Mouse (Mus musculus): ENCODE data around the gene Plxnc1.

Plxnc1 gene

DNA sequence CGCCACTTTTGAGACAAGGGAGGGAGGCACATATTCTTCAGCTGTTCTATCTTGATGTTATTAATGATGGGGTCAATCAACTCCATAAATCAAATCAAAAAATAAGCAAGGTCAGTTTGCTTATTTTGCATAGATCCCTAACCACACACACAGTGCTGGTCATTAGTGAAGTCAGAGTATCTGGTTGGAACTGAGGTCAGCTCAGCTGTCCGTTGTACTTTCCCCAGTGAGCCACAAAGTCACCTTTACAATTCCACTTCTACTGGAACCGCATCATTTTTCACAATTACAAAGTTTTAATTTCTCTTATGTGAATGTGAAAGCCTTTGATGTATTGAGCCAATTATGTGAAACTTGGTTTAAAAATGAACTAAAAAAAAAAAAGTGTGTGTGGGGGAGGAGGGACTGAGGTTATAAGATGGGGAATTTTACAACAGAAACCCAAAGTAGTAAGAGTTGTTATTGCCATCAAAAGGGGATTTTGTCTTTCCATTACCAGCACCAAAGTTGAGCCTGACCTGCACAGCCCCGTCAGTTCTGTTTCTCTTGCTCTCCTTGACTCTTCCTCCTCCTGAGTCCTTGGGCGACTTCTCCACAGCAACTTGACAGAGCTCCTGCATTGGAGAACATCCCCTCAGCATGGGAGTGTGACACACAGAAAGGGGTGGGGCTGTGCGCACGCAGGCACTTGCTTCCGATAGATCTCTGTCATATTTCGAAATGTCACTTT, 80.3 kb downstream of the Plxnc1 start:
- DNase-seq = no peak

DNA sequence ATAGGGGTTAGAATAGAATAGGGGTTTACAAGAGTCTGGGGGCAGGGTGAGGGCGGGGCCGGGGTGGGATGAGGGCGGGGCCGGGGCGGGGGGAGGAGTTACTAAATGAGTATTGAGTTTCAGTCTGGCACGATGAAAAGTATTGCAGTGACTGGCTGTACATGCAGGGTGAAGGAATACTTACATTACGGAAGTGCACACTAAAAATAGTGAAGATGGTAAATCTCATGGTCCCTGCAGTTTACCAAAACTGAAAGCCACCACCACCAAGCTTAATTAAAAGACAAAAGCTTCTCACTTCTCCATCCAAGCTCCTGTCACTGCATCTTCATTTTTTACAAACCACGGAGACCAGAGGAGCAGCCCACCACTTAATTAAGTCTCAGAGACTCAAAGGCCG, 81.4 kb downstream of the Plxnc1 start:
- DNase-seq = no peak

DNA sequence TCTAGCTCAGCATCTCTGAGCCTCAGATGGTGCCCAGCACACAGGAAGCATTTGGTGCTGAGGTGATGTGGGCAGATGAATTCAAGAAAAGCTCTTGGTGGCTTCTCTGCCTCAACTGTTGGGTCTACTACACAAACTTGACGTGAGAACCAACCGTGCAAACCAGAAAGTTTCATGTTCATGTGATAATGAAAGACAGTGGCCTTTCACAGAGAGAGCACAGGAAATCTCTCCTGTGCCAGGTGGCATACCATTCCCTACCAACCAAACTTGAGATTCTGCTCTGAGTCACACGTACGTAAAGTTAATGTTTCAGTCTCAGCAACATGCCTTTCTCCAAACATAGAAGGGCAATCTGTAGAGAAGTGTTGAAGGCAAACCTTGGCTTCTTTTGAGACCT, 83.8 kb downstream of the Plxnc1 start:
- no peak for DNase-seq

DNA sequence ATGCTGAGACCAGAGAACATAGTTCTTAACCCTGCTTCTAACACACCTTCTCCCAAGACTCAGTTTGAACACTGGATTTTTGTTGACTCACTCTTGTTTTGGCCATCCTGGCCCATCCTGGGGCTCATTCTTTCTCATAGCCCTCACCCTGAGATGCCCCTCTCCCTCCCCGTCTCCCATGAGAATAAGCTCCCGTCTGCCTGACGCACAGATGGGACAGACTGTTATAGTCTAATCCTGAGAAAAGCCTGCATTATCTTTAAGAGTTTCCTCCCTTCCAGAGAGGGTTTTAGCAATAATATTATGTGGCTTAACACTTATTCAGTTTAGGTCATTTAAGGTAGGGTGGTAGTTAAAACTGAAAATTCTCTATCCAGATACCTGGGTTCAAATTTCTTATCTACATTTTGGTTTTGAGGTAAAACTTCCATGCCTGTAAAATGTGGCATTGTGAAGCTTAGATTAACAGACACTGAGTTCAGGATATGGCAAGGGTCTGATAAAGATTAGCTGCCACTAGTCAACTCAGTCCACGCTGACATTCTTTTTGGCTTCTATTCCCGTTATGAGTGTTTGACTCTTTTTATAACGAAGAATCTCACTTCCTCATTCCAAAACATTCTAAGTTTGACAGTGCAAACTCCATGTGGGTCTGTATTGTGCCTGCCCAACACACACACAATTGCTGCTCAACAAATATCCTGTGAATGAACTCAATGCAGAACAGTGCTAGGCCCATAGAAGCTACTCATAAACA, 86.2 kb downstream of the Plxnc1 start:
- DNase-seq = no peak

DNA sequence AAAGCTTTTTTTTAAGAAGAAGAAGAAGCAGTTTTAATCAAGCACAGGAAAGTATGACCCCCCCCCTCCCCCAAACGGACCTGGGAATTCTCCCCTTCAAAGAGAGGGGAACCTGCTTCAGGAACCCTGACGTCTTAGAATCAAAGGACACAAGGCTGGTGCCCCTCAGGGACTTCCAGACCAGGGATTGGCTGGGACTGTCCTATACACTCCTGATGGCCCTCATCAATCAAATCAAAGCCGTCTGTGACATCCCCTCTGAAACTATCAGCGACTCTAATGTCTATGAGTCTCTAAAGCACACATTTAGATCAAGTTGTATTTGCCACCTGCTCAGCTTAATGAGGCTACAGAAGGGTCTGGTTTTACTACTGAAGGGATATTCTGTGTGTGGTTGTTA, 94.1 kb downstream of the Plxnc1 start:
- DNase-seq = no peak

DNA sequence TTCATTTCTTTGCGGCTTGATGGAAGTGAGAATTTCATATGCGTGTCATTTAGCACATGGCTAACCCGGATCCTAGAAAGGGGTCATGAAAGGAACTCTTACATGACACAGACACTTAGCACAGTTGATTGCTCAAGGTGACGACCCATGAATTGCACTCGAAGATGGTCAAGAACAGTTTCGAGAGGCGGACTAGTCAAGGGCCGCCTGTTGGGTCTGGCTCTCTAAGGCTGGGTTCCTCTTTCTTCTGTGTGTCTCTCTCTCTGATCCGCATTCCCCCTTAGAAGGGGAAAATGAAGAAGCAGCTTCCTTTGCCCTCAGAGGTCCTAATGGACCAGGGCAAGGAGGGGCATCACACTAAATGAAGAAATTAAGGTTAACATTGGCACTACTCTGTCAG, 94.7 kb downstream of the Plxnc1 start:
- no peak for DNase-seq

DNA sequence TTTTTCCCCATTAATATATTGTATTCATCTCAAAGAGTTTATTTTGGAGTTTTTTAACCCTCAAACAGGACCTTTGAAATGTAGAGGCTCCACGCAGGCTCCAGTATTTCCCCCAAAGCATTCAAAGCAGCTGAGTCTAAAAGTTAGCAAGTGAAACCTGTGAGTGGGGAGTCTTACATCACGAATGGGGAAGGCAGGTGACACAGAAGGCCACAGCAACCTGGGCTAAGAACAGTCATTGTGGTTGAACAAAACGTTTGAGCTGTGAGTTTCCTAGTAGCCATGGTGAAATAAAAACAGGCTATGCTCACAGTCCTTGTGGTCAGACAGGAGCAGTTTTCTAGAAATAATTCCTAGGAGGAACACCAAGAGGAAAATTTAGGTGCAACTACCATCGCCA, 95.3 kb downstream of the Plxnc1 start:
- DNase-seq = no peak

DNA sequence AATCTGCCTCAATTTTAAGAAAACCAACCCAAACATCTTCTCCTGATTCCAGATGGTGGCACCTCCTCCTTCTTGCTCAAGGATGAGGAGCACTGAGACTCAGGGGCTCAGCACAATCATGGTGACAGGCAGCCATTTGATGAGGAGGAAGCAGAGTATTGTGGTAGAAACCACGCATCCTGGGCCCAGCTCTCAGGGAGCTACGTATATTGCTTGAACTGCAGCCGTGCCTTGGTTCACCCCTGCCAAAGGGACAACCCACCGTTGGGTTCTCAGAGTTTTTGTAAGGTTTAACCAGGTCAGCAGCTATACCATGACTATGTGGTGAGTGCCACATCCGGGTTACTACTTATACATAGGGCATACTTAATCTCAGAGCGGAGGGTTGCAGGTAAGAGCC, 96.3 kb downstream of the Plxnc1 start:
- DNase-seq = no peak

DNA sequence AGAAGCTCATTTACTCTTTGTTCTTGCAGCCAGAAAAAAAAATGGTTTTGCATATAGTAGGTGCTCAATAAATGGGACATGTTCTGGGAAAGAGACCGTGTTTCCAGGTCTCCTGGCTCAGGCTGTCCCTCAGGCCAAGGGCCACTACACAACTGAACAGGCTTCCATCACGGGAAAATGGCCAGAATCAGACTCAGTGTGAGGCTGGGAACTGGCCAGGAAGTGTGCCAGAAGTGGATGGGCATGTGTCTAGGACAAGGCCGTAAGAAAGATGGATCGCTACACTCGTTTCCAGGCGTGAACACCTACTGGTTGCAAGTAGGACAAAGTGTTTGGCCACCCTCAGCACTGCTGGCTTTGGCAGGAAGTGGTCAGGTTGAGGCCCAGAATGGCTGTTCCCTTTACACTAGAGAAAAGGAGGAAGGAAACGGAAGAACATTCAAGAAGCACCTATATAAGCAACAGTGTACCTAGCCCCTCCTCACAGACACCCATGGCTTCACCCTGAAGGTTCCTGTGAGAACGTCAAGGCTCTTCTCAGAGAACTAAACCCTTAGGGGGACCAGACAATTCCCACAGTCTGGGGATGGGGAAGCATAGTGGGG, 98.0 kb downstream of the Plxnc1 start:
- no peak for DNase-seq

DNA sequence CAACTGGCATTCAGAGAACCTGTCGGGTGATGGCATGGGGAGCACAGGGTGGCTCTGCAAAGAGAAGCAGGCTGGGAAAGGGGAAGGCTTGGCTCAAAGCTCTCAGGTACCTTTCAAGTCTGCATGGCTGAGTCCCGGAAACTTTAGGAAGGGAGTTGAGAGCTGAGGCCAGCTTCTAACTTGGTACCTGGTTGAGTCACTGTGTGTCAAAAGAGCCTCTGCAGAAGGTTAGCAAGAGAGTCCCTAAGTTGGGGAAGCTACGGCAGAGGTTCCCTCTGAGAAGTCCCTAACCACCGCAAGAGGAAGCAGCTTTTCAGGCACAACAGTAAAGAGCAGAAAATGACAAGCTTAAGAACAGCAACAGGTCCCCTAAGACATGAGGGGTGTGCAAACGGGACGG, 99.9 kb downstream of the Plxnc1 start:
- no peak for DNase-seq

DNA sequence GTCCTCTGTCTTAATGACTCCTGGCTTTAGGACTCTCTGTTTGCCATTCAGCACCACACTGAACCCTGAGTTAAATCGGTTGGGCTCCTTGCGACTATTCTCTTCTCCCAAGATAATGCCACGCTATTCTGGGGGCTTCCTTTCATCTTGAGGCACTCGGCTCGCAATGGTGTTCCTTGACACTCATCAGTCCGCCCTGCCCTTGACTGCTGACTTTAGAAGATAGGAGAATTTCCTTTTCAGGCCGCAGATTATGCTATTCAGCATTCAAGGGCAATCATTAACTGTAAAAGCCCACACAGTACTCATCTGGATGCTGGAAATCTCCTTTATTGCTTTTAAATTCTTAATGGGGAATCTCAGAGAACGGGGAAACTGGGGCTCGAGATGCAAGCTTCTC, 108.8 kb downstream of the Plxnc1 start:
- no peak for DNase-seq

DNA sequence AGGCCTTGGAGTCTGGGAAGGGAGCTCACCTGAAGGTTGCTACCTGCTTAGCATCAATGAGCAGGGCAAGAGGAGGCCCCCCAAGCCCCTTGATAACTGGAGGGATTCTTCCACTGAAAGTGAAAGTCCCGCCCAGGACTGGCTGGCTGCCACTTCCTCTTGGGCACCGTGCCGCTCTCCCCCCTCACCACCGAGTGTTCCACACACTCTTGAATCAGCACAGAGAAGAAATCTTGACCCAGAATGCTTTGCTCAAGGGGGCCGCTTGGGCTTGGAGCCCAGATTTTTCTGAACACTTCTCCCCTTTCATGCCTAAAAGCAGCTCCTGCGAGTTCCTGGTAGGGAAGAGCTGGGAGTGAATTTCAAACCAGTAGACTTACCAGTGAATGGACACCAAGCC, 115.2 kb downstream of the Plxnc1 start:
- DNase-seq = peak; percentile 51 to 72

DNA sequence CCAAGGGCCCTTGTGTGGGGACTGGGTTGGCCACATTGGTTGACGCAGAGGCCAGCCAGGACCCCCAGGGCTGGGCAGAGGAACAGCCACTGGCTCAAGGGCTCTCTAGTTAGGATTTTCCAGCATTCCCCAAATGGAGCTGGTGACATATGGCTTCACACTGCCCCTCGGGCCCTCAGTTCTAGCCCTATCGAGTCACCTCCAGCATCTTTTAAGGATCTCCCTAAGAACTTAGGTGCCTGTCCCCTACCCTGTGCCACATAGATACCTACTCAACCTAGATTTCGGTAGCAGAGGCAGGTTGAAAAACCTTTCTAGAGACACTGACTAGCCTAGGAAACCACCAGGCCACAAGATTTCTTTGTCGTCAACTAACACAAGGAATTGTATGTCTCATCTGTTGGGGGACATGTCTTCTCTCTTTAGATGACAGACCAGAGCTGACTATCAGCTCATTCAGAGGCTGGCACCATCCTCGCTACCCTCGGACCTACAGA, 115.9 kb downstream of the Plxnc1 start:
- DNase-seq = no peak

DNA sequence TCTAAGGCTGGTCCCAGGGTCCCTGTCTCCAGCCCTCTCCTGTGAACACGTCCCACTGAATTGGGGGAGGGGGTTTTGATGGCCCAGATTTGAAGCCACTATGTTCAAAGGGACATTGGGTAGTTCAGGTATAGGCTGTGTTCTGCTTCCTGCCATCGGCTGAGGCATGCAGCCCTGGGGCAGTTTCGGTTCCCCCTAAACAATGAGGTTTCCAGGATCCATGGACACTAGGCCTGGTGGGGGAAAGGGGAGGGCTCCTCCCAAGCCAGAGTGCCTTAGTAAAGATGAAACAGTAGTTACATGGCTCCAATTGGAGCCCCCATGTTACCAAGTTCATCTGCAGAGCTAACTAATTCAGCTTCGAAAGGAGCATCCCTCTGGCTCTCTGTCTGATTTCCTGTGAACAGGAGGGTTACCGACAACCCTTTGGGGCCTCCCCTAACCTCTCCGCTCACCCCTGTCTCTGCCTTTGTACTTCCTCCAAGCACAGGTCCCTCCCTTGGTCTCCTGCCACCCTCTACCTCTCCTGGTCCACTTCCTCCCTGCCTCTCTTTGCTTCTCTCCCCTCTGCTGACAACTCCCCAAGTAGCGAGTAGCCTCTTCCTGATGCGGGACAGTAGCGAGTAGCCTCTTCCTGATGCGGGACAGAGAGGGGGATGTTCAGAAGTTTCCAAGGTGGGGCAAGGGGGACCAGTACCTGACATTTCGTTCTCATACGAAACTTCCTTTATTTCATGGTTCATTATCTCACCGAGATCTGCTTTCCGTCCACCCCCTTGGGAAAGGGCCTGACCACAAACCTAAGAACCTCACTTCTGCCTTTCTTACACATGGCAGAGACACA, 116.5 kb downstream of the Plxnc1 start:
- peak; percentile 33 to 58 for DNase-seq

DNA sequence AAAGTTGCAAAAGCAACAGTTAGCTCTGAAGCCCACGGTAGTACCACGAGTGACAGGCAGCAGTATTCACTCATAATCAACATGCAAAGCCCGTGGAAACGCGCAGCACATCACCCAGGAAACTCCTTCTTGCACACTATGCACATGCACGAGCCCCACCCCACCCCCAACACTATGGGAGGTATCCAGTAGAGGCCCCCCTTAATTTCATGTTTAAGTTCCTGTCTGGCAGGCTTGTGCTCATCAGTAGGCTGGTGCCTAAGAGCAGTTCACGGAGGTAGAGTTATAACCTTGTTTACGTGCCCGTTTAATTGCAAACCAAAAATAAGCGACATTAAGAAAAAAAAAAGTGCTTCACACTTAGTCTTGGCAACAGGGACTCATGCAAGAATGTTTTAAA, 117.3 kb downstream of the Plxnc1 start:
- no peak for DNase-seq

DNA sequence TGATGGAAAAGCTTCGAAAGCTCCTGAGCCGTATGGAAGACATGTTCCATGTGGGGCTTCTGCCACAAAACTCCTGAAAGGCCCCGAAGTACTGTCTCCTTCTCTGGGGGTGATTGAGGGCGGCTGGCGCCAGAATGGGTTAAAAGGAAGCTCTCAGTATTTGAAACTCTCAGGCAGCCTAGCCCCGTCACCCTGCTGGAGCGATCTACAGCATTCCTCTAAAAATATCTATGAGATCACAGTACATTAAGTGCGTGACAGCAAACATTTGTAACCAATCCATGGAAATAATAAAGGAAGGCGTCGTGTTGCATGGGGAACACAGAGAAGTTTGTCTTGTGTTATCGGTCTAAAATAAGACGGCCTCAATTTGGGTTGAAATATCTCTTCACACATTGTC, 118.2 kb downstream of the Plxnc1 start:
- no peak for DNase-seq

DNA sequence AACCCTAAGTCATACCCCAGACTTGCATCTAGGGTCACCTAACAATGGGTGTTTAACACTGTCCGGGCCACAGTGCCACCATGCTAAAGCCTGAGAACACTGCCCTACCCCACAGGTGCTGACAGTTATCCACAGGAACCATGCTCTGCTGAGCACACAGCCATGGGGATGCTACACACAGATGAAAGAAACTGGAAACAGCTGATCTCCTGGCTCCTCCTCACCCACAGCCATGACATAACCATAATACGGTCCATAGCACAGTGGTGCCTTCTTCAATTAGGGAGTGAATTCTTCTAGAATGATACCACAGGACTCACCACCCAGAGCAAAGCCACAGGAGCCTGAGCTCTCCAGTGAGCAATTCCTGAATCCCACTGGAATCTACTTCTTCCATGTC, 118.7 kb downstream of the Plxnc1 start:
- no peak for DNase-seq

DNA sequence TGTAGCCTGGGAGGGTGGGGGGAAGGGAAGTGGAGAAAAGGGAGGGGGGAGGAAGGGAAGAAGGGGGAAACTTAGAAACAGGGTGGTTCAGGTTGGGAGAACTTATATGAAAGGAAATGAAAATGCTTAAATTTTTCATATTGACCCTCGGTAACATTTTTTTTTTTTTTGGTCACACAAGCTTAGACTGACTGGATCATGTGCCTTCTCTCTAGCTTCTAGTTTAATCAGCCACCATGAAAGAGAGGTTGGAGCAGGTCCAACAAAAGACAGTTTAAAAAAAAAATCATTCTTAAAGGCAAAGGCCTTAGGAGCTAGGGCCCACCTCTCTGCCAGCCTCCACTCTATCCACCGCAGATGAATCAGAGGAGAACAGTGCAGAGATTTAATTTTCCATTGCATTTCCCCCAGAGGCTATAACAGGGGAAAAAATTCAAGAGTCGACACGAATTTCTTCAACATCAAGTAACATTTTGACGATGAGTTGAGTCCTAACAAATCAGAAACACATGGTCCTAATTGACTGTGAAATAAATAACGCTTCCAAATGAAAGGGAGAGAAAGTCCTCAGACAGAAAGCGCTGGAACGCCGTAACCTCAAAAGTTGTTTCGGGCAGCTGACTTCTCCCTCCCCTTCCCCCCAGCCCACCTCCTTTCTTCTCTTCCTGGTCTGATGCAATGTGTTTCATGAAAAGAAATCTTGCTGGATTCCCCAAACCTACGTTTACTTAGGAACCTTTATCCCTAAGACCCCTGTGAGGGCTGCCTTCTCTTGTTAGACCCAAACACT, 120.5 kb downstream of the Plxnc1 start:
- DNase-seq = no peak

DNA sequence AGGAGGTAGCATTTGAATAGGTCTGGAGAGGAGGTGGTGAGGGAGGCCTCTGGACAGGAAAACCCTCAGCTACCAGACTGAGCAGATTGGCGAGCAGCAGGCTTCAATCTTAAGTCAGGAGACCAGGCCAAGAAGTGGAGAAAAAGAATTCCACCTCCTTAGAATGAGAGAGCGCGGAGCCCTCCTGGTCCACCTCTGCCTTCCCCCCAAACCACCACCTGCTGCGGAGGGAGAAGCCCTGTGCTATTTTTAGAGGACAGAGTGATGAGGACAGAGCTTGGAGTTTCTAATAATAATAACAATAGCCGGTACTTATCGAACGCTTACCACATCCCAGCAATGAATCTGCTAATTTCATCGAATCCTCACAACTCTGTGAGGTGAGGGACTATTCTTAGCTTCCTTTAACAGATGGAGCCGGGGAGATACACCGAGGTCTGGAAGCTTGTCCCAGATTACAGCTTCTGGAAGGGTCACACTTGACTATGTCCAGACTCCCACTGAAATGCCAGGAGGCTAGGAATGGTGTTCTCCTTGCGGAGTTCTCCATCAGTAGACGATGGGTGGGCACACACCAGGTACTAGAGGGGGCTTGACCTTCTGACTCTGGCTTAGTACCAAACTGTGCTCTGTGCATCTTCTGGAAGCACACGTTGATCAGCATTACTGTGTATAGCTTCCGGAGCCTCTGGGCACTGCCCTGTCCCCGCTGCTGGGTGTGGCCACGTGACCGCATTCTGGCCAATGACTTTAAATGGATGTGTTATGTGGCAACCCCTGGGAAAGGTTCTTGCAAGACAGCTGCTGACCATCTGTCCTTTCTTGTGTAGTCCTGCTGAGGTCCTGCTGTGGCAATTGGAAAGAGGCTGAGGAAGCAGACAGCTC, 125.6 kb downstream of the Plxnc1 start:
- DNase-seq = no peak

DNA sequence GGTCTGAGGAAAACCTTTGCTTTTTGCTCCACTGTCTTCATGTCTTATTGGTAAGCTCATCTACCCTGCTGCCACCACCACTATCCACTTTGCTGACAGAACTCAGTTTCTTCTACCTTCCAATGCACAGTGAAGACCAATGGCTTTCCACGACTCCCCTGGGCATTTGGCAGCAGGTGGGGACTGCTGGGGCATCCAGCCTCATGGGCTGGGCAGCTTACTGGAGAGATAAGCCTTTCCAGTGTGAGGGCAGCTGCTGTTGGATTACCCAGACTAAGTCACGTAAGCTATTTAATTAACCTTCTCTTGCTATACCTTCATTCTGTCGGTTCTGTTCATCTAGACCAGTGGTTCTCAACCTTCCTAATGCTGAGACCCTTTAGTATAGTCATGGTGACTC, 126.5 kb downstream of the Plxnc1 start:
- DNase-seq = no peak
